Mouse (Mus musculus) neural tube, embryonic 14.5 days (tissue): Measurements from ENCODE around the gene Ltbp1. TPM values are rescaled to one million over a fixed set of nuclear protein-coding genes. Genes with fewer than 3 reads are reported as not detected.

Experiments
- ATAC-seq: fragments of 200-750 bp; cut with Nextera tagmentation; 2 replicates; pipeline ENCODE4 v1.8.0; 2017; ENCODE audit warnings: low read depth, mild to moderate bottlenecking, moderate TSS enrichment, moderate library complexity
- H3K27ac ChIP-seq: fragments of 300-500 bp; sonication (generic); 2 replicates; pipeline ENCODE4 v1.5.1; 2014; ENCODE audit warnings: low read depth, mild to moderate bottlenecking, control low read depth, low read length, moderate library complexity, mixed read lengths
- H3K27me3 ChIP-seq: fragments of 300-500 bp; sonication (generic); 2 replicates; pipeline ENCODE4 v1.6.1; 2014; ENCODE audit warnings: low read length; ENCODE audit not compliant: control insufficient read depth, insufficient read depth
- H3K36me3 ChIP-seq: fragments of 300-500 bp; sonication (generic); 2 replicates; pipeline ENCODE4 v1.6.1; 2014; ENCODE audit warnings: low read length, mixed read lengths; ENCODE audit not compliant: control insufficient read depth, insufficient read depth
- H3K4me1 ChIP-seq: fragments of 300-500 bp; sonication (generic); 2 replicates; pipeline ENCODE4 v1.6.1; 2014; ENCODE audit warnings: low read length; ENCODE audit not compliant: control insufficient read depth, insufficient read depth
- H3K4me2 ChIP-seq: fragments of 300-500 bp; sonication (generic); 2 replicates; pipeline ENCODE4 v1.6.1; 2014; ENCODE audit warnings: mild to moderate bottlenecking, low read depth, low read length, control low read depth
- H3K4me3 ChIP-seq: fragments of 300-500 bp; sonication (generic); 2 replicates; pipeline ENCODE4 v1.5.1; 2014; ENCODE audit warnings: low read depth, low read length, control low read depth, mixed read lengths
- H3K9ac ChIP-seq: fragments of 300-500 bp; sonication (generic); replicated peaks from 2 replicates; pipeline ENCODE4 v1.6.1; 2014; ENCODE audit warnings: low read depth, mild to moderate bottlenecking, control low read depth, low read length, mixed read lengths
- H3K9me3 ChIP-seq: fragments of 300-500 bp; sonication (generic); 2 replicates; pipeline ENCODE4 v1.6.1; 2016; ENCODE audit warnings: low read length; ENCODE audit not compliant: control insufficient read depth
- WGBS: fragments of 180-500 bp; shearing (Covaris S2); extraction: QIAGEN DNeasy Blood & Tissue Kit; methylation state at CpG from one replicate; pipeline ENCODE4 v1.1.7; 2014; 5-methylcytosine and 5-hydroxymethylcytosine counted together
- polyA plus RNA-seq: library from polyadenylated mRNA; unstranded; fragments of >200 nt; fragmentation: Nextera tagmentation; extraction: Ambion mirVana; gene quantifications from 2 replicates; pipeline ENCODE4 v1.2.1, GENCODE M21; 2014

Ltbp1 gene
- polyA plus RNA-seq, 1 experiment from 2014 or later = 2.5 TPM

DNA sequence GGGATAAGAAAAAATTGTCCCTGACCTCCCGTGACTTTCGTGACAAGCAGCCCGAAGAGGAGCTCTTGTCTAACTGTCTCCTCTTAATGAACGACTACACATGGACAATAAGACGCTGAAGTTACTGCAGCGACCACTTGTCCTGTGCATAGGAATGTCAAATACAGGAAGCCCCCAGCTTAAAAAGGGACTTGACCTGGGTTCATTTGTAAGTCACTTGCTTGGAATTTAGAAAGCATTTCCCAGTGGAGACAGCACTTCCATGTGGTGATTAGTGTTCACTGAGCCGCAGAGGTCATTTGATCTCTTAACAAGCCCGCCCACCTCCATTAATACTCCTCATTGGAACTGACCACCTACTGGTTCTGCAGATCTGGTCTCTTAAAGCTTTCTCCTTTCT, 61.9 kb downstream of the Ltbp1 start:
- no peak overlapping the region for H3K9ac ChIP-seq
- H3K27ac ChIP-seq = no peak overlapping the region
- H3K4me3 ChIP-seq = no peak overlapping the region
- H3K36me3 ChIP-seq = no peaks in the 10 kb centered on the region
- 0 out of 2 replicates have a peak, but pooled peaks cover 2% of the 10 kb centered on the region for H3K27me3 ChIP-seq
- 6% methylated on average over 8 of the region's 8 CpGs for WGBS
- no peaks in the 10 kb centered on the region for H3K9me3 ChIP-seq
- no peak overlapping the region for H3K4me2 ChIP-seq
- H3K4me1 ChIP-seq = no peaks in the 10 kb centered on the region
- ATAC-seq = peak; percentile 49; the same call in 1 of the 2 replicates

DNA sequence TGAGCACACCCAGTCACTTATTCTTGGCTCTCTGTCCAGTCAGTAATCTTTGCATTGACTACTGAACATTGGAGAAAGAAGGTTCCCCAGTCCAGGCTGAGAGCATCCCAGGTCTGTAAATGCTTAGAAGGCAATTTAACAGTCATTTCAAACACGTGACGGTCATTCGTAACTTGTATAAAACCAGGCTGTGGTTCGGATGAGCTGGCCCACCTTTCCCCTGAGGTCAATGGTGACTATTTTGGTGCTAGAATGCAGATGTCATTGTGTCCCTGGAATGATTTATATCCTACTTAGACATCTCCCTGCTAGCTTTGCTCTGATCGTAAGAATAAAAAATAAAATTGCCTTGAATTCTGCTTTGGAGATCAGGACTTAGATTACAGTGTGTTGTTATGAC, 63.9 kb downstream of the Ltbp1 start:
- 82% methylated on average over 5 of the region's 5 CpGs for WGBS
- H3K27ac ChIP-seq = no peak overlapping the region

DNA sequence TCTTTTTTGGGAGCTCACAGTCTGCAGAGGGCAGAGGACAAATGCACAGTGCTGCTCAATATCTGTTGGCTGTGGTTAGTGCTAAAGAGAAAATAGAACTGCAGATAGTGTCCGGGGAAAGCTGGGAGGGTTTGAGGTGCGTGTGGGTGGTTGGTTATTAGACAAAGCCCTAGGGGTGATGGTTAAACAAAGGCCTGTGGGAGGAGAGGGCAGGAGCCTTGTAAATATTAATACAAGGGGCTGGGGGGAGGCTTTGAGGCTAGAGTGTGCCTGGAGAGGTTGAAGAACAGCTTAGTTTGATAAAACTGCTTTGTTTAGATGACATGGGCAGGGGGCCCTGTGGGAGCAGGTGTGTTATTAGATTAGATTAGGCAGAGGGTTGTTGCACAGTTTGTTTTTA, 65.8 kb downstream of the Ltbp1 start:
- Histone ChIP-seq H3K4me3 (no peak overlapping the region), H3K36me3 (no peaks in the 10 kb centered on the region), H3K27me3 (0 out of 2 replicates have a peak, but pooled peaks cover 2% of the 10 kb centered on the region), H3K27ac (no peak overlapping the region), H3K9me3 (no peaks in the 10 kb centered on the region), H3K4me2 (no peak overlapping the region), H3K4me1 (no peaks in the 10 kb centered on the region), H3K9ac (no peak overlapping the region)
- 16% methylated on average over 2 of the region's 2 CpGs for WGBS
- ATAC-seq = no peak

More for the DNA sequence above, 63.9 kb downstream of the Ltbp1 start:
- no peak for ATAC-seq
- no peak overlapping the region for H3K4me2 ChIP-seq
- H3K9me3 ChIP-seq = no peaks in the 10 kb centered on the region
- 0 out of 2 replicates have a peak, but pooled peaks cover 2% of the 10 kb centered on the region for H3K27me3 ChIP-seq
- H3K4me3 ChIP-seq = no peak overlapping the region
- H3K4me1 ChIP-seq = no peaks in the 10 kb centered on the region
- H3K9ac ChIP-seq = no peak overlapping the region
- H3K36me3 ChIP-seq = no peaks in the 10 kb centered on the region

DNA sequence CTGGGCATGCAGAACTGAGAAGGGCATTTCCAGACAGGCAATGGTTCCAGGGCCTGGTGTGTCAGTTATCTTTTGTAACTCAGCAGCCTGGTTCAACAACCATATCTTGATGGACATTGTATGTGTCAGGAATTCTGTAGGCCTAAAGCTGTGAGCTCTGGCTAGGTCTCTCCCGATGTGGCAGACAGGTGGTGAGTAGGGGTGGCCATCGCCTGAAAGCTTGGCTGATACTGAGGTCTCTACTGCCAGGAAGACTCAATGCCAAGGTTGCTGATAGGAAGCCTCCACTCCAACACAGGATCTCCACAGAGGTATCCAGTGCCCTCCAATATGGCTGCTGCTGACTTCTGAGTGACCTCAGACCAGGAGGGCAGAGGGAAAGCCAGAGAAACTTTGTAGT, 66.4 kb downstream of the Ltbp1 start:
- H3K27ac ChIP-seq = no peak overlapping the region
- H3K4me3 ChIP-seq = no peak overlapping the region
- no peak overlapping the region for H3K9ac ChIP-seq
- H3K4me1 ChIP-seq = no peaks in the 10 kb centered on the region
- 93% methylated on average over 2 of the region's 2 CpGs for WGBS
- H3K4me2 ChIP-seq = no peak overlapping the region
- no peaks in the 10 kb centered on the region for H3K36me3 ChIP-seq
- H3K9me3 ChIP-seq = no peaks in the 10 kb centered on the region
- H3K27me3 ChIP-seq = 0 out of 2 replicates have a peak, but pooled peaks cover 2% of the 10 kb centered on the region
- ATAC-seq = no peak

DNA sequence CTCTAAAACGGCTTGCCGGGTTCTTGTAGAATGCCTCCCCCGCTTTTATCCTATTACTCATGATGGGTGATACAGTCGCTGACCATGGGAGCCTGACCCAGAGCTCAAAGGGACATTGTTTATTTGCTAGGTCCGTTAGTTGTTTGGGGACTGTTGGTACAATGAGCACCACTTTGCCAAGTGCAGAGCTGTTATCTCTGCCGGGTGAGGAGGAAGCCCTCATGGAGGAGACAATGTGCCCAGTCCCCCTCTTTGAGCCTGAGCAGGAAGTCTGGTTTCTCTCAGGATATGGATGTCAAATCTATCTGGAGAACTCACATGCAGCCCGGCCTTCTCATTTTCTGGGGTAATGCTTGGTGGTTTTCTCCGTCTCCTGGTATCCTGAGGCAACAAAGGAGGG, 68.5 kb downstream of the Ltbp1 start:
- H3K9ac ChIP-seq = no peak overlapping the region
- no peak overlapping the region for H3K4me3 ChIP-seq
- no peaks in the 10 kb centered on the region for H3K36me3 ChIP-seq
- H3K9me3 ChIP-seq = no peaks in the 10 kb centered on the region
- no peak overlapping the region for H3K27ac ChIP-seq
- ATAC-seq = no peak
- WGBS = 54% methylated on average over 8 of the region's 8 CpGs
- no peaks in the 10 kb centered on the region for H3K4me1 ChIP-seq
- 0 out of 2 replicates have a peak, but pooled peaks cover 2% of the 10 kb centered on the region for H3K27me3 ChIP-seq
- no peak overlapping the region for H3K4me2 ChIP-seq

DNA sequence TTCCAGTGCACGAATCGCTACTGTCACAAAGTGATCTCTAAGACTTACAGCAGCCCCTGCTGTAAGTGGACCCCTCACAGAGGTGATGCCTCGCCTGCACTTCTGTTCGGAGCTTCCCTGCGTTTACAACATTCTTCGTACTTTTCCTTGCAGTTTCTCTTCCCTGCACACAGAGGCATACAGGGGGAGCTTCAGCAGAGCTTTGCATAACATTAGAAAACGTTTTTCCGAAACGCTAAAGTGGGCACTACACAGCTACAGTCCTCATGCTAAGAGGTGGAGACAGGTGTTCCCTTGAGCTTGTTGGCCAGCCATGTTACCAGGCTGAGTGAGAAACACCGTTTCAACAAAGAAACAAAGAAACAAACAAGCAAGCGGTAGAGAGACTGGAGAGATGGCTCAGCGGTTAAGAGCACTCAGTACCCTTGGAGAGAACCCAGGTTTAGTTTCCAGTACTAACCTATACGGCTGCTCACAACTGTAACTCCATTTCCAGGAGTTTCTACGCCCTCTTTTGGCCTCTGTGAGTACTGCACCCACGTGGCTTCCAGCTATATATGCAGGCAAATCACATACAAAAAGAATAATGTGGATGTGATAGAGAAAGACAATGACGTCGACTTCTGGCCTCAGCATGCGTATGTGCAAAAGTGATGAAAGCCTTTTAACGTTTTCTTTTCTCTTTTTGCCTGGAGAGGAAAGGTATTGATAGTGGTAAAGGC, 69.8 kb downstream of the Ltbp1 start:
- no peaks in the 10 kb centered on the region for H3K36me3 ChIP-seq
- ATAC-seq = no peak
- H3K9ac ChIP-seq = no peak overlapping the region
- H3K4me2 ChIP-seq = no peak overlapping the region
- WGBS = 75% methylated on average over 19 of the region's 19 CpGs
- H3K4me1 ChIP-seq = no peaks in the 10 kb centered on the region
- H3K27ac ChIP-seq = no peak overlapping the region
- no peak overlapping the region for H3K4me3 ChIP-seq
- H3K9me3 ChIP-seq = no peaks in the 10 kb centered on the region
- no peaks in the 10 kb centered on the region for H3K27me3 ChIP-seq

DNA sequence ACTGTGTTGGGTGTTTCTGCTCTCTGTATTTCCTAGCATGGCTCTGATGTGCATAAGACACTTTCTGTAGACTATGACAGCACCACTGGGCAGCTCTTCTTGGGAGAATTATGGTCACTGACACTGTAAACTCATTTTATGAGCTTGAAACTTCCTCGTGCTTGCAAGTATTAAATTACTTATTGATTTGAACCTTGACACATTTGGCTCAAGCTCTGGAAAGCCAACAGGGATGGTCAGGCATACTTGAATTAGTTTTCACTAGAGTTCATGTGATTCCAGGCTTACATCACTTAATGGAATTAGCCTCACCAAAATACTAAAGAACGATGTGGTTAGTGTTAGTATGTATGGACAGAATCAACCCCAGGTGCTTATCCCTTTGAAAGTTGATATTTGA, 76.0 kb downstream of the Ltbp1 start:
- Histone ChIP-seq H3K4me3 (no peak overlapping the region), H3K27me3 (no peaks in the 10 kb centered on the region), H3K36me3 (no peaks in the 10 kb centered on the region), H3K4me1 (no peaks in the 10 kb centered on the region), H3K9me3 (no peaks in the 10 kb centered on the region), H3K4me2 (no peak overlapping the region), H3K27ac (no peak overlapping the region), H3K9ac (no peak overlapping the region)
- 83% methylated on average over 2 of the region's 2 CpGs for WGBS
- ATAC-seq = no peak

DNA sequence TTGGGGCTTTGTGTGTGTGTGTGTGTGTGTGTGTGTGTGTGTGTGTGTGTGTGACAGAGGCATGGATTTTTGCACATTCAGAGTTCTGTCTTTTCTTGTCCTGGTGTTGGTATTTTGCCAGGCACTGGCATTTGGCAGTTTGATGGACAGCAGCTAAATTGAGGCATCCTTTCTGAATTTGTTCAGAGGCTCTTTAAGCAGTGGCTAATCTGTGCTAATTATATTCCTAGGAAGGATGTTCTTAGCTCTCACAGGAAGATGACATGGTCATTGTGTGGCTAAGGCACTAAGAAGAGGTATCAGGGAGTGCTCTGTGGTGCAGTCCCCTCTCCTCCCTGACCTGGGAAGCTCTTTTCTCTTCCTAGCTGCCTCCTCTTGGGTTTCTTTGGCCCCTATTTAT, 77.1 kb downstream of the Ltbp1 start:
- ATAC-seq = no peak
- Histone ChIP-seq H3K9ac (no peak overlapping the region), H3K27me3 (no peaks in the 10 kb centered on the region), H3K36me3 (no peaks in the 10 kb centered on the region), H3K4me2 (no peak overlapping the region), H3K27ac (no peak overlapping the region), H3K9me3 (no peaks in the 10 kb centered on the region), H3K4me3 (no peak overlapping the region), H3K4me1 (no peaks in the 10 kb centered on the region)

DNA sequence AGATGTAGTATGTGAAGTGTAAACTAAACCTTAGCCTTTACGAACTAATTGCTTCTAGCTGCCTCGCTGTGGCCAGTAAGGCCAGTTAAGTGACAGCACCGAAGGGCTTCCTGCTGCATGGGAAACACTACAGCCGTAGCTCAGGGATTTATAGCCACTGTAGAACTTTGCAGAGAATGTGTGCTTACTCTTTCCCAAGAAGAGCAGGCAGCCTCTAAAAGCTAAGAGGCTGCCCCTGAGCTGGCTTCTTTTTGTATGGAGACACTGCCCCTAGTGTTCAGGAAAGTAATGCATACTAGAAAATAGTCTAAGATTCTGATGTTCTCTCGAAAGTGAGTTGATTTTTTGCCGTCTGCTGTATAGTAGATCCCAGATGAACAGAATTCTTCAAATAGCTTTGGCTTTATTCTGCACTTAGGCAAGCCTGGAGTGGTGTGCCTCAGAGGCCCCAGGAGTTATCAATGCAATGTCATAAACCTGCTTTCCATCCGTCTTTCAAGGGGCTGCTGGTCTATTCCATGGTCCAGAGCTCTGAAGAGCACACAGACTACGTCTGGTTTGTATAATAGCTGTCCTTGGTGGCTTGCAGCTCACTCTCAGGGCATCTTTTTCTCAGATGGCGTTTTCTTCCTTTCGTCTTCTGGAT, 82.1 kb downstream of the Ltbp1 start:
- peak; percentile 65 for ATAC-seq
- Histone ChIP-seq H3K4me1 (no peaks in the 10 kb centered on the region), H3K36me3 (no peaks in the 10 kb centered on the region), H3K4me3 (no peak overlapping the region), H3K27ac (no peak overlapping the region), H3K9ac (no peak overlapping the region), H3K27me3 (no peaks in the 10 kb centered on the region), H3K4me2 (no peak overlapping the region), H3K9me3 (no peaks in the 10 kb centered on the region)
- 34% methylated on average over 10 of the region's 10 CpGs for WGBS
